Mouse (Mus musculus) forebrain, embryonic 12.5 days (tissue): ENCODE results near the gene Col17a1. TPM values are rescaled to one million over a fixed set of nuclear protein-coding genes. Genes with fewer than 3 reads are reported as not detected.

ENCODE experiments used
- ATAC-seq: fragments of 200-750 bp; cut with Nextera tagmentation; 2 replicates; pipeline ENCODE4 v1.8.0; 2017; ENCODE audit warnings: moderate TSS enrichment; ENCODE audit not compliant: low FRiP score
- H3K27ac ChIP-seq: fragments of 300-500 bp; sonication (generic); 2 replicates; pipeline ENCODE4 v1.5.1; 2016; ENCODE audit warnings: mild to moderate bottlenecking
- H3K27me3 ChIP-seq: fragments of 300-500 bp; sonication (generic); 2 replicates; pipeline ENCODE4 v1.6.1; 2016; ENCODE audit warnings: mild to moderate bottlenecking
- H3K36me3 ChIP-seq: fragments of 300-500 bp; sonication (generic); replicated peaks from 2 replicates; pipeline ENCODE4 v1.6.1; 2016; ENCODE audit warnings: mild to moderate bottlenecking
- H3K4me1 ChIP-seq: fragments of 300-500 bp; sonication (generic); 2 replicates; pipeline ENCODE4 v1.6.1; 2016
- H3K4me2 ChIP-seq: fragments of 300-500 bp; sonication (generic); 2 replicates; pipeline ENCODE4 v1.6.1; 2016; ENCODE audit warnings: mild to moderate bottlenecking, moderate library complexity
- H3K4me3 ChIP-seq: fragments of 300-500 bp; sonication (generic); replicated peaks from 2 replicates; pipeline ENCODE4 v1.5.1; 2016; ENCODE audit warnings: mild to moderate bottlenecking
- H3K9ac ChIP-seq: fragments of 300-500 bp; sonication (generic); 2 replicates; pipeline ENCODE4 v1.6.1; 2016; ENCODE audit warnings: mild to moderate bottlenecking
- H3K9me3 ChIP-seq: fragments of 300-500 bp; sonication (generic); 2 replicates; pipeline ENCODE4 v1.6.1; 2016
- WGBS: fragments of 180-500 bp; shearing (Covaris S2); methylation state at CpG from one replicate; pipeline ENCODE4 v1.1.7; 2016; 5-methylcytosine and 5-hydroxymethylcytosine counted together
- polyA plus RNA-seq: library from polyadenylated mRNA; unstranded; fragments of >200 nt; fragmentation: Nextera tagmentation; extraction: Ambion mirVana; gene quantifications from 2 replicates; pipeline ENCODE4 v1.2.1, GENCODE M21; 2016

Col17a1 gene
- 0.92 and 1.1 TPM in 2 replicates for polyA plus RNA-seq

DNA sequence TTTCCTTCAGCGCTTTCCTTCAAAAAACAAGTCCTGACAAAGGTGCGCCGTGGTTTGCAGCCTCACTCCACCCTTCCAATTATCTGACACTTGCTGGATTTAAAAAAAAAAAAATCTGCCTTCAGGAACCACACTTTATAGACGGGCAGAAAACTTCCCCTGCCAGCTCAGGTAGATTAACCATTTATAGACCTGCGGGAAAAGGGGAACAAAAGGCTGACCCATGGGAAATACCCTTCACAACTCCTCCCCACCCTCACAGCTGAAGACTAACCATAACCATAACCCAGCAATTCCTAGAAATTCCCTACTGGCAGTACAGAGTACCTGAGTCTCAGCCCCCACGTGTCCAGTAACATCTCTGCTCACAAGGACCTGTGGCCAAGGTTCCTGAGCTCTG, at the start of gene Col17a1:
Gene Col17a1 (minus strand): TSS at position 101 of the 400 bp plus-strand sequence.
- Histone ChIP-seq H3K4me3 (no peak within 1 kb of the TSS), H3K4me2 (no peak within 1 kb of the TSS), H3K9me3 (no peaks in the 10 kb centered on the region), H3K9ac (no peak within 1 kb of the TSS), H3K36me3 (no peaks in the 10 kb centered on the region), H3K4me1 (peaks cover 13% of the 10 kb centered on the region), H3K27me3 (no peaks in the 10 kb centered on the region), H3K27ac (no peak within 1 kb of the TSS)
- WGBS = 79% methylated on average over 6 of the region's 6 CpGs
- ATAC-seq = no peak

DNA sequence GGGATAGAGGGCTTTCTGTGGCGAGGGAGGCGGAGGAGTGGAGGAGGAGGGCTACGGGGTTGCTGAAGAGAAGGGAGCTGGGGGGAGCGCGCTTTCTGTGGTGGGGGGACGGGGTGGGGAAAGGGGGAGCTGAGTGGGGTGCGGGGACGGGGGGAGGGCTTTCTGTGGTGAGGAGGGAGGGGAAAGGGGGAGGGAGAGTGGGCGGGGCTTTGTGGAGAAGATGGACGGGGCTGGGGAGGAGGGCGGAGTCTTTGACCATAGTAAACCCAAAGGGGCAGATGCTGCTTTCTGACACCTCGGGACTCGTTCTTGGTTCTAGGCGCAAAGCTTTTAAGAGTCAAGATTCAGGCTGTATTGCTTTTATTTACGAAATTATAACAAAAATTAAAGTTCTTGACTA, 40.0 kb upstream of the Col17a1 start:
- Histone ChIP-seq H3K9me3 (no peaks in the 10 kb centered on the region), H3K4me2 (peak overlapping the region; percentile 54), H3K36me3 (peaks cover 39% of the 10 kb centered on the region), H3K9ac (peak overlapping the region; percentile 83), H3K4me3 (peak overlapping the region; percentile 72), H3K4me1 (peaks cover 15% of the 10 kb centered on the region), H3K27ac (peak overlapping the region; percentile 97), H3K27me3 (no peaks in the 10 kb centered on the region)
- 0 out of 2 replicates have a peak, but pooled peaks have one; percentile 31 for ATAC-seq
- WGBS = 4% methylated on average over 13 of the region's 15 CpGs

DNA sequence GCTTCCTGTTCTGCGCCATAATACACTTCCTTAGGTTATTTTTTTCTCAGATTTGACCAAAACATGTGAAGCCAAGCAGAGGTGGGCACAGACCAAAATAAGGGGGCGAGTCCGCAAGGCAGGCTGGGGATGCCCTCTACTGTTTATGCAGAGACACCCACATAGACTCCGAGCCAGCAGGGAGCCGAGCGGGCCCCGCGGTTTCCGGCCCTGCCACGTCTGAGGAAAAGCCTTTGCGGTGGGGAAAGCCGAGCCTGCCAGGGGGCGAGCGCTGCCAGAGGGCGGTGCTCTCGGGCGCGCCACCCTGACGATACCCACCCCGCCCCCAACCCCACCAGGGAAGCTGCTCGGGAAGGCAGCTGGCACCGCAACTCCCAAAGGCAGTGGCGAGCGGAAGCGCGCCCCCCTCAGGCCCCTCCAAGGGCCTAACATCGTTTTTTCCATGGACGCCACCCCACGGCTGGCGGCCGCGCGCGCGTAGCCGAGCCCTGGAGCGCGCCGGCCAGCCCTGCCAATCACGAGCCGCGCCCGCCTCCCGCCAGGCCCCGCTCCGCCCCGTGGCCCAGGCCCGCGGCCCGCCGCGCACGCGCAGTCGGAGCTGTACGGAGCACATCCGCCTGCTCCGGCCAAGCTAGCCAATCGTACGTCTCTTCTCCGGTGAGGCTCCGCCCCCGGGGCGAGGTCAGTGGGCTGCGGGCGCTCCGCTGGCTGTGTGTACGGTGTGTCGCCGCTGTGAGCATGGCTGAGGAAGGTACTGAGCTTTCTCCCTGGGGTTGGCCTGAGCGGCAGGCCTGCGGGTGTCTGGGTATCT, 39.4 kb upstream of the Col17a1 start, which contains the start of gene Sfr1:
Gene Sfr1 (plus strand): TSS at position 612 of the 811 bp plus-strand sequence.
- Histone ChIP-seq H3K4me2 (peak within 1 kb of the TSS; percentile 73), H3K27ac (peak within 1 kb of the TSS; percentile 97), H3K9ac (peak within 1 kb of the TSS; percentile 83), H3K36me3 (peaks cover 35% of the 10 kb centered on the region), H3K9me3 (no peaks in the 10 kb centered on the region), H3K27me3 (no peaks in the 10 kb centered on the region), H3K4me1 (peaks cover 15% of the 10 kb centered on the region), H3K4me3 (peak within 1 kb of the TSS; percentile 72)
- WGBS = under 1% methylated on average over 69 of the region's 72 CpGs
- ATAC-seq = peak; percentile 97

DNA sequence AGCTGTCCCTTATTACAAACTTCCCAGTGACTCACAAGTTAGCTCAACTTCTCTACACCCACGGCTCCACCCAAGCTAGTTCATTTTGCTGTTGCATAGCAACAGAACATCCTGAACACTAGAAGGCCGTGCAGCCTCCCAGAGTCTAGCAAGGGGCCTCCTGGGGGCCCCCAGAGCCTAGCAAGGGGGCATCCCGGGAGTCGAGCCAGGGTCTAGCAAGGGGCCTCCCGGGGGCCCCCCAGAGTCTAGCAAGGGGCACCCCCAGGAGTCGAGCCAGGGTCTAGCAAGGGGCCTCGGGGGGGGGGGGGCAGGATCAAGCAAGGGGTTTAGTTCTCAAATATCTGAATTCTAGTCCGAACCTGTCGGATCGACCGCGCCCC, 38.8 kb upstream of the Col17a1 start:
- WGBS = under 1% methylated on average over 12 of the region's 12 CpGs
- Histone ChIP-seq H3K27me3 (no peaks in the 10 kb centered on the region), H3K9me3 (no peaks in the 10 kb centered on the region), H3K27ac (peak overlapping the region; percentile 97), H3K4me3 (peak overlapping the region; percentile 72), H3K9ac (peak overlapping the region; percentile 83), H3K4me2 (peak overlapping the region; percentile 73), H3K4me1 (peaks cover 15% of the 10 kb centered on the region), H3K36me3 (peaks cover 29% of the 10 kb centered on the region)
- ATAC-seq = peak; percentile 71

DNA sequence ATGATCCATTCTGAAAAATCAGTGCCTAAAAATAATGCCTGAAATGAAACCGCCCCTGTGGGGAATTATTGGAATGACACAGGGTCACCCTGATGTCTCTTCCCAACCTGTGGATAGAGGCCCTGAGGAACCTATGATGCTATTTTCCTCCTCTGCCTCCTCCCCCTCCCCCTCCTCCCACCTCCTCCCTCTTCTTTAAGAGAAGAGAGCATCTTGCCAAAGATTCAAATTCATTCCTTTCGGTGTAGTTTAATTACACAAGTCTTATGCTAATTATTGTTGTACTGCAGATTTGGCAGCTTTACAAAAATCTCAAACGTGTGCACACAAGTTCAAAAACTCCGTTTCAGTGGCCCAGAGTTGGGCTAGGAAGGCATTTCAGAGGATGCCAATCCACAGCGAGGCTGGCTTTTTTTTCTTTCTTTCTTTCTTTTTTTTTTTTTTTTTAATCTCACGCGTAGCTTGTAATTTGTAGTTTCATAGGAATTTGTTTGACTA, 33.8 kb upstream of the Col17a1 start:
- H3K4me3 ChIP-seq = no peak overlapping the region
- no peak overlapping the region for H3K9ac ChIP-seq
- no peaks in the 10 kb centered on the region for H3K36me3 ChIP-seq
- no peak for ATAC-seq
- H3K4me2 ChIP-seq = no peak overlapping the region
- no peaks in the 10 kb centered on the region for H3K9me3 ChIP-seq
- 0 out of 2 replicates have a peak overlapping the region, but pooled peaks have one; percentile 38 for H3K27ac ChIP-seq
- no peaks in the 10 kb centered on the region for H3K27me3 ChIP-seq
- peaks cover 11% of the 10 kb centered on the region for H3K4me1 ChIP-seq
- WGBS = 55% methylated on average over 7 of the region's 7 CpGs

DNA sequence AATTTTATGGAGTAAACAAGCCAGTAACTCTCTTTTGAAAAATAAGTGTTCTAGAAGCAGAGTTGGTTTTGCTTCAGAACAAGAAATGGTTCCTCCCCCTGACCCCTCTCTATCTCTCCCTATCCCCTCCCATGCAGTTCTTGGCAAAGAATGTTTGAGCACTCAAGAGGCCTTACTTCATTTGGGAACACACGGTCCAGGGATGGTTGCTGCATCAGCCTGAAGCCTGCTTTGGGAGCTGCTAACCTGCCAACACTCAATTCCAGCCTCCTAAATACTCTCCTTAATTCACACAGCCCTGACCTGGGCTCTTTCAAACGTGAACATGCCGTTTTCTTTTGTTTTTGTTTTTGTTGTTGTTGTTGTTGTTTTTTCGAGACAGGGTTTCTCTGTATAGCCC, 33.0 kb upstream of the Col17a1 start:
- no peak overlapping the region for H3K9ac ChIP-seq
- 84% methylated on average over 4 of the region's 4 CpGs for WGBS
- peaks cover 3% of the 10 kb centered on the region; the same call in 1 of the 2 replicates for H3K4me1 ChIP-seq
- H3K36me3 ChIP-seq = no peaks in the 10 kb centered on the region
- H3K4me3 ChIP-seq = no peak overlapping the region
- ATAC-seq = no peak
- no peak overlapping the region for H3K27ac ChIP-seq
- H3K9me3 ChIP-seq = no peaks in the 10 kb centered on the region
- no peak overlapping the region for H3K4me2 ChIP-seq
- no peaks in the 10 kb centered on the region for H3K27me3 ChIP-seq

DNA sequence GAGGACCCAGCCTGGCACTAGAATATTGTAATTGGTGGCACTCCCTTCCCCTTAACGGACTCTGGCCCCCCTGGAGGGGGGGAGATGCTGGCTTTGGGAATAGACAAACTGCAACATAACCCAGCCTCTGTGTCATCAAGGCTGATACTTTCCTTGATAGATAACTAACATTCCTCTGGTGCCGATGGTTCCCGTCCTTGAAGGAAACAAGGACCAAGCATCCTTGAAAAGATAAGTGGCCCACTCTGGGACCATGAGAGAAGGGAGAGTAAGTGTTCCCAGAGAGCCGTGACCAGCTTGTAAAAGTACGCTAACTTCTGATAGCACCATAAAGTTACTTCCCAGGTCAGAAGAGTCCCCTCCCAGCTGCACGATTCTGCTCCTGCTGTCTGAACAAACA, 30.6 kb upstream of the Col17a1 start:
- WGBS = 84% methylated on average over 6 of the region's 6 CpGs
- ATAC-seq = no peak
- Histone ChIP-seq H3K27ac (no peak overlapping the region), H3K9me3 (no peaks in the 10 kb centered on the region), H3K27me3 (no peaks in the 10 kb centered on the region), H3K9ac (no peak overlapping the region), H3K4me2 (no peak overlapping the region), H3K4me1 (no peaks in the 10 kb centered on the region), H3K4me3 (no peak overlapping the region), H3K36me3 (no peaks in the 10 kb centered on the region)

DNA sequence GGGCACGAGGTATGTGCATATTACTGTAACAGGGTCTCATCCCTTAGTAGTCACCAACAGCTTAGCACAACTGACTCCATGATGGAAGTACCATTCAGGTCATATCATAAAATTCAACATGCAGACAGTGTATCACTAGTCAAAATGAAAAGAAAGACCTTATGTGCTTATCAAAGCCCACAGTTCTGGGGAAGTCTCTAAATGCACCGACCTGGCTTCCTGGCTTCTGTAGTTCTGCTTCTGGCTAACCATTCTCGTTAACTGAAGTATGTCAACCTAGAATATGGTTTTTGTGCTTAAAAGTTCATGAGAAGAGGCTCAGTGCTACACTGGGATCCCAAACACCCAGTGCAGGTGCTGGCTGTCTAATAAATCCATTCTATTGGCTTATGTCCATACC, 27.3 kb upstream of the Col17a1 start:
- WGBS = 88% methylated on average over 3 of the region's 3 CpGs
- Histone ChIP-seq H3K27me3 (no peaks in the 10 kb centered on the region), H3K27ac (no peak overlapping the region), H3K4me3 (no peak overlapping the region), H3K4me1 (no peaks in the 10 kb centered on the region), H3K9ac (no peak overlapping the region), H3K4me2 (no peak overlapping the region), H3K36me3 (no peaks in the 10 kb centered on the region), H3K9me3 (no peaks in the 10 kb centered on the region)
- no peak for ATAC-seq

DNA sequence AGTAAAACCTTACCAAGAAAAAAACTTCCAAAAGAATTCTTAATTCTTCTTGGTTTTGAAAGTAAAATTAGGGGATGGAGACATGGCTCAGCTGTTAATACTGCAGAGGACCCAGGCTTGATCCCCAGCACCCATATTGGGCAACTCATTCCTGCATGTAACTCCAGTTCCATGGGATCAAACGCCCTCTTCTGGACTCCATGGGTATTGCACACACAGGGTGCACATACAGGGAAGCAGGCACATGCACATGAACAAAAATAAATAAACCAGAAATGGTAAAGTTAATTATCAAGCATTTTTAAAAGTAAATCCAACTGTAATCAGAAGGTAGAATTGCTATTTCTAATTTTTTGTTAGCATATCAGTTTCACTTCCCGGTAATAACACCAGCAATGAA, 24.2 kb upstream of the Col17a1 start:
- no peak overlapping the region for H3K4me2 ChIP-seq
- no peak overlapping the region for H3K4me3 ChIP-seq
- H3K9me3 ChIP-seq = no peaks in the 10 kb centered on the region
- H3K4me1 ChIP-seq = no peaks in the 10 kb centered on the region
- H3K27ac ChIP-seq = no peak overlapping the region
- 65% methylated on average over 2 of the region's 2 CpGs for WGBS
- no peaks in the 10 kb centered on the region for H3K27me3 ChIP-seq
- ATAC-seq = no peak
- no peak overlapping the region for H3K9ac ChIP-seq
- H3K36me3 ChIP-seq = no peaks in the 10 kb centered on the region

DNA sequence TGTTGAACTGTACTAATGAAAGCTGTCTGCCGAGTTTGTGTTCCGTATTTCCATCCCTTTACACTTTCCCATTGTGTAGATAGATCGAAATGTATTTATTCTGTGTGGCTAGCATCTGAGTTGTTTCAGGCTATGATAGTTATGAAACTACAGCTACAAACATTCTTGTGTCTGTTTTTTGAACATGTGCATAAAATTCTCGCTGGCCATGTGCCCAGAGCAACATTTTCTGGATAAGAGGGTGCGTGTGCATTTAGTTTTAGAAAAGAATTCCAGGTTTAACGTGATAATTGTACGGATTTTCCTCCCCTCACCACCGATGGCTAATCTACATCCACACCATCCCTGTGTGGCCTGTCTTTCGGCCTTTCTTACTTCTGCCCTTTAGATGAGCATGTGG, 21.6 kb upstream of the Col17a1 start:
- 83% methylated on average over 9 of the region's 9 CpGs for WGBS
- Histone ChIP-seq H3K4me1 (no peaks in the 10 kb centered on the region), H3K27me3 (no peaks in the 10 kb centered on the region), H3K9me3 (no peaks in the 10 kb centered on the region), H3K4me2 (no peak overlapping the region), H3K27ac (no peak overlapping the region), H3K9ac (no peak overlapping the region), H3K36me3 (no peaks in the 10 kb centered on the region), H3K4me3 (no peak overlapping the region)
- no peak for ATAC-seq

DNA sequence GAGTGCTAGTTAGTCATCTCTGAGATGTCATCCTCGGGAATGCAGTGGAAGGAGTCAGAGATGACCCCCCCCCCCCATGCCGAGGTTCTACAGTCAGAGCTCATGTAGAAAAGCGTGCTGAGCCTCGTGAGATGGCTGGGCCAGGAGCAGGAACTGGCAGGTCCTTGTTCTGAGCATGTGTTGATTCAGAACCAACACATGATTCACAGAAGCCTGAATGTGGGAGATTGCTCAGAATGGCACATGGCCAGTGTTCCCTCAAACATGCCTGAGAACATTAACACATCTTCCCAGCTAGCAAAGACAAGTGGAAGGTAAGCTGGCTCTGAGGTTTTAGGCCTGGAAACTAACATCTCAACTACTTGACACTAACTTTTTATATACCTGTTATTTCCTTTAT, 18.5 kb upstream of the Col17a1 start:
- no peaks in the 10 kb centered on the region for H3K9me3 ChIP-seq
- H3K9ac ChIP-seq = no peak overlapping the region
- H3K36me3 ChIP-seq = no peaks in the 10 kb centered on the region
- H3K4me1 ChIP-seq = no peaks in the 10 kb centered on the region
- H3K4me2 ChIP-seq = no peak overlapping the region
- H3K4me3 ChIP-seq = no peak overlapping the region
- no peak overlapping the region for H3K27ac ChIP-seq
- ATAC-seq = no peak
- no peaks in the 10 kb centered on the region for H3K27me3 ChIP-seq
- WGBS = 85% methylated on average over 4 of the region's 4 CpGs

DNA sequence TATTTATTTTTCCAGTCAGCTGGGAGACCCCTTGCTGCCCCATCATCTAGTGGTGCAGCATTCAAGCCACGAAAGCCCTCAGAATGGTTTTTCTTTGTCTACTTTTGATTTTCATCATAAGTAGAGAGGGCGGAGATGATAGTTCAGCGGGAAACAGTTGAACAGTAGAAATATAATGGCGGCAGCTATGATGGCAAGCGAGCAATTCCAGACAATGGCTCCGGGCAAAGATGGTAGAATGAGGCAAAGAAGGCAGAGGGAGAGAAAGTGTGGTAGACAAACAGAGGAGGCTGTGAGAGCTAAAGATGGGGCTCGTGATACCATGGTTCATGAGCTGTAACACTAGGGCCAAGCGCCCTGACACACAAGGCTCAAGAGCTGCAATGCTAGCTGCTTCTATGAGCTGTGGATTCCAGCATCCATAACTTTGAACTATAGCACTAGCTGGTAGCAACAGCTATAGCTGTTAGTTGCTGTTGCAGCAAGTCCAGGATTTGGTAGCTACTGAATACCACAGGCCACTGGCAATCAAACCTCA, 13.9 kb upstream of the Col17a1 start:
- H3K36me3 ChIP-seq = no peaks in the 10 kb centered on the region
- no peak overlapping the region for H3K4me2 ChIP-seq

More for the DNA sequence above, 13.9 kb upstream of the Col17a1 start:
- Histone ChIP-seq H3K4me3 (no peak overlapping the region), H3K27ac (no peak overlapping the region), H3K27me3 (no peaks in the 10 kb centered on the region), H3K9ac (no peak overlapping the region), H3K9me3 (no peaks in the 10 kb centered on the region), H3K4me1 (no peaks in the 10 kb centered on the region)
- no peak for ATAC-seq
- 93% methylated on average over 8 of the region's 8 CpGs for WGBS
